Mouse (Mus musculus): ENCODE results near the gene Samd9l. TPM values are rescaled to one million over a fixed set of nuclear protein-coding genes. Genes with fewer than 3 reads are reported as not detected.
"Not testable (repeated sequence)": the region's sequence is repeated elsewhere in the genome, so short reads cannot be mapped to it uniquely, and the experiment has no call there.

Gene Samd9l
- 1 to 10 TPM; 3.6 to 4.9 TPM for total RNA-seq (2021)

DNA sequence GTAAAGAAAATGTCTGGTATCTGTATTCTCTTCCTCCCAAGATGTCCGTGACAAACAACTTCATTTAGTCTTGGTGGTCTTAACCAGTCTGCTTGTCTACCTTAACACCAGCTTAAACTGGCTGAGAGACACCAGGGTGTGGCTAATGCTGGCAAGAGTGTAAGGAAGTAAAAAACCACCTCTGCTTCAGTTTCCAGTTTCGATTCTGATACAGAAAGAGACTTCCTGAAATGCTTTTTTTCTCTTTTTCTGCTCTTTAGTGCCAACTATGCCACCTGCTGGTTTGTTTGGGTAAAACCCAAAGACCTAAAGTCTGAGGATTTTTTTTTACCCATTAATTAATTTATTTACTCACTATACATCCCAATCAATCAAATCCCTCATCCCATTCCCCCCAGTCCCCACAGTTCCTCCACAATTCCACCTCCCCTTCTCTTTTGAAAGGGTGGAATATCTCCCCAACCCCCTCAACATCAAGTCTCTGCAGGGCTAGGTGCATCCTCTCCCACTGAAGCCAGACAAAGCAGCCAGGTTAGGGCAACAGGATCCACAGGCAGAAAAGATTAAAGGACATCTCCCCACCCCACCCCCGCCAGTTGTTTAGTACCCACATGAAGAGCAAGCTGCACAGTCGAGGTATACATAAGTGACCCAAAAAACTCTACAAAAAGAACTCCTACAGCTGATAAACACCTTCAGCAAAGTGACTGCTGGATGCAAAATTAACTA lies at the start of gene Samd9l:
Gene Samd9l (minus strand): TSS at position 233 of the 729 bp plus-strand sequence.
- intact Hi-C loops (cut with DNase I): not testable (repeated sequence)
- peak; percentile 15 to 51 for DNase-seq (ENCODE audit: low spot score in 2 of 2)

DNA sequence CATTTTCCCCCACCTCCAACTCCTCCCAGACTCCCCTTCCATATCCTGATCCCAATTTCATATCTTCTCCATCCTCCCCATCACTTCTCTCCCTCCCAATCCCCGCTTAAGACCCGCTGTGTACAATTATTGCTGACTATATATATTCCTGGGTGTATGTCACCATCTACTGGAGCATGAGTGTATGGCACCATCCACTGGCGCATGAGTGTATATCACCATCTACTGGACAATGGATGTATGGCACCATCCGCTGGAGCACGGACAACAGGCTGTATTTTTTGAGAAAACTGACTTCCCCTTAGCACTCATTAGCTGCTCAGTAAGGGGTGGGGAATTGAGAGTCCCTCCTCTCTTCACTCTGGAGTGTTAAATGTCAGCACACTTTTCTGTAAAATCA lies 48.0 kb upstream of the Samd9l start:
- intact Hi-C loops (cut with DNase I): loop anchor here (2.0 kb wide), 1 partner anchor 49 kb away; no protein-coding TSS in a partner anchor
- DNase-seq (ENCODE audit: low spot score in 2 of 2): peak; percentile 16 to 42

DNA sequence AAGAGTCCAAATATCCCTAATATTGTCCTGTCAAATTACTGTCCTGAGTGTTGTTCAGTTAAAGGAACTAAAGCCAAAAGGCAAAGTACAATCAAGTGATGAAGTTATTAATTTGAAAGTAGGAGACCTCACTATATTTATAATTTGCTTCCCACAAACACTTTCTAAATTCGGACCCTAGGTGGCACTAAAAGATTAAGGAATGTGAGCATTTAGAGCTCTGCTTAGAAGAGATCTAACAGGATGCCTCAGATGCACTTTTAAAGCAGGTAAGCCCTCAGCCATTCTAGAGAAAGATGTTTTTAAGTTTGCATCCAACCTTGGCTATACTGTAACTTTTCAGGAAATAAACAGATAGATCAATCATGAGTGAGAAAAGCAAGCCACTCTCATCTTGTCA lies 44.5 kb upstream of the Samd9l start:
- intact Hi-C loops (cut with DNase I): no loop called here
- no peak for DNase-seq (ENCODE audit: low spot score in 2 of 2)

DNA sequence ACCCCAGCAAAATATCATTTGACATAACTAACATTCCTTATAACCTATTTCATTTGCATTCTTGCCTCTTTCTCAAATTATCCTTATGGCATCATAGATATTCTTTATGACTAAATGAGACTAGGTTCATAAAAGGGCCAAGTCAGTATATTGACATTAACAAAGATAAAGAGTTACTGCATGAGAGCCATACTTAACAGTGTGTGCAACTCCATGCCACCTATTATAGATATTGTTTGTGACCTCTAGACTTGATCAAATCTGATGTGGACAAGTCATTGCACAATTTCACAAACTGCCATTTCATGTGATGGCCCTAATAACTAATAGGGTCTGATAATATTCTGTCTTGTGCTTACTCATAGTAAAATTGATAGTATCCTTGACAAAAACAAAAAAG lies 36.7 kb upstream of the Samd9l start:
- intact Hi-C loops (cut with DNase I): no loop called here

DNA sequence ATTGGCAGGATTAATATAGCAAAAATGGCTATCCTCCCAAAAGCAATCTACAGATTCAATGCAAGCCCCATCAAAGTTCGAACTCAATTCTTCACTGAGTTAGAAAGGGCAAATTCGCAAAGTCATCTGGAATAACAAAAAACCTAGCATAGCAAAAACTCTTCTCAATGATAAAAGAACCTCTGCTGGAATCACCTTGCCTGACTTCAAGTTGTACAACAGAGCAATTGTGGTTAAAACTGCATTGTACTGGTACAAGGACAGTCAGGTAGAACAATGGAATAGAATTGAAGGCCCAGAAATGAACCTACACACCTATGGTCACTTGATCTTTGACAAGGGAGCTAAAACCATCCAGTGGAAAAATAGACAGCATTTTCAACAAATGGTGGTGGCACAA lies 31.6 kb upstream of the Samd9l start:
- DNase-seq (ENCODE audit: low spot score in 2 of 2): not testable (repeated sequence)
- intact Hi-C loops (cut with DNase I): loop anchor here (1.0 kb wide), 1 partner anchor 42 kb away; no protein-coding TSS in a partner anchor

More for the DNA sequence above, 36.7 kb upstream of the Samd9l start:
- DNase-seq (ENCODE audit: low spot score in 2 of 2): no peak

DNA sequence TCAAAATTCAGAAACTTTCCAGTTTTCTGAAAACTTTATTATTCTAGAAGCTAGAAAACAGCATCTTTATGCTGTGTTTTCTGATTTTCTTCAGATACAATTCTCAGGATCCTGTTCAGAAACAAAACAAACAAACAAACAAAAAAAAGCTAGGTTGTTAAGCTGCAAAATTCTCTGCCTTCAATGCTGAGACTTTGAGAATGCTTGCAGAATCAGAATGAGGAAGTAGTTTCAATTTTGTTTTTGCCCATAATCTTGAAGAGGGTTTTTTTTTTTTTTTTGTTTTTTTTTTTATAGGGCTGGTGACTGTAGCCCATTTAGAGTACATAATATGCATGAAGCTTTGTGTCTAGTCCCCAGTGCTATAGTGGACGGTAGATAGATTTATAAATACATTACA lies 27.7 kb upstream of the Samd9l start:
- DNase-seq (ENCODE audit: low spot score in 2 of 2): no peak
- intact Hi-C loops (cut with DNase I): loop anchor here (2.0 kb wide), 1 partner anchor 38 kb away; no protein-coding TSS in a partner anchor

DNA sequence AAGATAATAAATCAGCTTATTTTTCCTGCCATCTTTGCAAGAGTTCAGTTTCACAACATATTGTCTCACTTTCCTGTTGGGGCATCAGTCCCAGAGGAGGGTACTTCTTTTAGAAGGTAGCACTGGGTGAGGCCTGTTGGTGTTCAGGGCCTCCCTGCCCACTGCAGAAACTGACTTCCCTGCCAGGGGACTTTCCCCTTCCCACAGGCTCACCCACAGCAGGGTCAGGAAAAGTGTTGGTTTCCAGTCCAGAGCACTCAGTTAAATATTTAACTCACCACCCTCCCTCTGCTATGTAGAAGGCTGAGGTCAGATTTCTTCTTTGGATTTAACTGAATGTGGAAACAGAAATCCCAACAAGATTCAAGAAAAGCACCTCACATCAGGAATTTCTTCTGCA lies 26.0 kb upstream of the Samd9l start:
- intact Hi-C loops (cut with DNase I): not testable (repeated sequence)

DNA sequence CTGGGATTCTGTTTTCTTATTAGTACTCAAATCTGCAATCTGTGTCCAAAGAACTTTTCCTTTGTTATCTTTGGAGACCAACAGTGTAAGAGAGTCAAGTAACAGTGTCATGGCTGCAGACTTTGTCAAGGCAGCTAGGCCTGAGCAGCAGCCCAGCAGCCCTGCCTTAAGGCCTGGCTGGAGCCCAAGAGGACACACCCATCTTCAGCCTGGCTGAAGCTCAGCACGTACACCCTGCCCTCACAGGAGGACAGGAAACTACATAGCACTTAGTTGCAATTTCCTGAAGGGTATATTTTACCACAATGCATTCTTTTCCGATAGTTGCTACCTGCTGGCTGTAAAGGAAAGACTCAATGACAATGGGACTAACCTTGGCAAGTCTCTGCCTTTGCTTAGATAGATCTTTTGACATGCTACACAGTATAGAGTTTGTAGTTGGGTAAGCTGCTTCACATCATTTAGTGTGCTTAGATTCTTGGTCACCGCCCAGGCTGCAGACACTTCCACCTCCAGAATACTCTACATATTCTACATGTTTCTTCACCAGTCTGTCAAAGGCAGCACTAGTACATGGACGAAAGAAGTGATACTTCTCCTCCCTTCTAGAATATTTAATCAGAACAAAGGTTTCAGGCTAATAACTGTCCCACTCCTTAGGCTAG lies 25.4 kb upstream of the Samd9l start:
- intact Hi-C loops (cut with DNase I); DNase-seq (ENCODE audit: low spot score in 2 of 2): not testable (repeated sequence)

More for the DNA sequence above, 26.0 kb upstream of the Samd9l start:
- not testable (repeated sequence) for DNase-seq (ENCODE audit: low spot score in 2 of 2)

DNA sequence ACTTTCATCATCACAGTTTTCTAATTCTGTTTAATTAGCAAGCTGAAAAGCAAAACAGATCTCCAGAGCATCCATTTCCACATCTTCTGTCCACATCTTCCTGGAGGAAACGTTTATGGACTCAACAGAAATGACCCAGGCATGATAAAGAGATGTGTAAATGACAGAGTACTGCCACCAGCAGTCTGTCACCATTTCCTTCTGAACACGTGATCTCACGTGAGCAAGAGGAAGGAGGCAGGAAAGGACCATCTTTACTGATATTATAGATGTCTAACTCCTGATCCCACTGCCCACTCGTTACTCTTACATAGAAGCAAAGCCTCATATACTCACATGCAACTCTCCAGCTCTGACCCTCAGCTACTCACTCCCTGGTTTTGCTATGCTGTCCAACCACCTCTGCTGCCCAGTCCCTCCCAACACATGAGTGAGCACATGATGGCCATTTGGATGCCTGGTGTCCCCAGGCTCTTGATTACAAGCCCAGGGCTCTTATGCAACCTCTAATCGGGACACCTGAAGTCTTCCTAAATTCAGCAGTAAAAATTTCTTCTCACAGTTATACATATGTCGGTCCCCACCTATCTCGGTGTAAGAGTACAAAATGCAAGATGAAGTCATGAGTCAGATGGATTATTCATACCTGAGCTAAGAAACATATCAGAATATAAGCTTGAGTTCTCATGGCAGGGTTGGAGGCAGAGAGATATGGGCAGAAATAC lies 2.0 kb downstream of the Samd9l start:
- DNase-seq (ENCODE audit: low spot score in 2 of 2); intact Hi-C loops (cut with DNase I): not testable (repeated sequence)

DNA sequence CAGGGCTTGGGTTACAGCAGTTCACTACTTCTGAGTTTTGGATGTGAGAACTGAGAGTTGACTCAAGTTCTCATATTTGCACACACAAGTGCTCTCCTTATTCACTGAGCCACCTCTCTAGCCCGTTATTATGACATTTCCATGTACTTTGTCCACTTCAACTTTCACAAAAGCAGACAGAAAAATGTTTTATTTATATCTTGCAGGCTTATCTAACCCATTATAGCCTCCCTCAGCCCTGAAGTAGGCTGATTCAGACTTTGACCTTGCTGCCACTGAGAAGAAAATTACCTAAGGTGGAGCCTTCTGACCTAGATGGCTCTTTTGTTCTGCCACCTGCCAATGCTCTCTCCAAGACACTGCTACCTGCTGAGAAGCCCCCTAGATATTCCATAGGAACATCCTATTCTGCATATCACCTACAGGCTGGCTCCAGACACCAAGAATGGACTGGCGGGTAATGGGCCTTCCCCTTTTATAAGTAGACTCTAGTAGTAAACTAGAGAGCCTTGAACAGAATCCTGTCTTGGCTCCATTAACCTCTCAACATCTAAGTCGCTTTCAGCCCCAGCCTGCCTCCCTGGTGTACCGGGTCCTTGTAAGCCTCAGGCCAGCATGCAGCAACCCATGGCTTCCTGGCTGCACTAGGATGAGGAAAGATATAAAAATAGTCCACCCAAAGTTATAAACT lies 3.3 kb downstream of the Samd9l start:
- intact Hi-C loops (cut with DNase I); DNase-seq (ENCODE audit: low spot score in 2 of 2): not testable (repeated sequence)

DNA sequence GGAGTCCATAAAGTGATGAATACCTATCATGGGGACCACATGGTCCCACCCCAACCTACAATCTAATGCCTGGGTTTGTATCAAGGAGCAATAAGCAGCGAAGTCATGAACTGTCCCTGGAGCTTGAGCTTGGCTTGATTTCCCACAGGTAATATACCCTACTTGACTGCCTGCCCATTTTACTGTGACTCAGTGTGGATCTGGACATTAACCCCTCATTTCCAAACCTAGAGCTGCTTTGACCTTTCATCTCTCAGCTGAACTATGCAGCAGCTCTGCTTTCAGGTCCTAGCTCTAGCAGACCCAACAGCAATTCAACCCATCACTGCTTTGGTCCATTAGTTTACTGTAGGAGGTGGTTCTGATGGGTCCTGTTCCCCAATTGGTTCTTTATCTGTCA lies 9.4 kb downstream of the Samd9l start:
- intact Hi-C loops (cut with DNase I): loop anchor here (1.0 to 2.0 kb wide), 2 partner anchors 37 to 40 kb away; no protein-coding TSS in a partner anchor
- DNase-seq (ENCODE audit: low spot score in 2 of 2): no peak

DNA sequence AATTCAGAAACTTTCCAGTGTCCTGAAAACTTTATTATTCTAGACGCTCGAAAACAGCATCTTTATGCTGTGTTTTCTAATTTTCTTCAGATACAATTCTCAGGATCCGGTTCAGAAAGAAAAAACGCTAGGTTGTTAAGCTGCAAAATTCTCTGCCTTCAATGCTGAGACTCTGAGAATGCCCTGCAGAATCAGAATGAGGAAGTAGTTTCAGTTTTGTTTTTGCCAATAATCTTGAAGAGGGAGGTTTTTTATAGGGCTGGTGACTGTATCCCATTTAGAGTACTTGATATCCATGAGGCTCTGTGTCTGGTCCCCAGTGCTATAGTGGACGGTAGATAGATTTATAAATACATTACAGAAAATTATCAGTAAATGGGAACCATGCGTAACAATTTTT lies 12.8 kb downstream of the Samd9l start:
- intact Hi-C loops (cut with DNase I): no loop called here
- DNase-seq (ENCODE audit: low spot score in 2 of 2): no peak

DNA sequence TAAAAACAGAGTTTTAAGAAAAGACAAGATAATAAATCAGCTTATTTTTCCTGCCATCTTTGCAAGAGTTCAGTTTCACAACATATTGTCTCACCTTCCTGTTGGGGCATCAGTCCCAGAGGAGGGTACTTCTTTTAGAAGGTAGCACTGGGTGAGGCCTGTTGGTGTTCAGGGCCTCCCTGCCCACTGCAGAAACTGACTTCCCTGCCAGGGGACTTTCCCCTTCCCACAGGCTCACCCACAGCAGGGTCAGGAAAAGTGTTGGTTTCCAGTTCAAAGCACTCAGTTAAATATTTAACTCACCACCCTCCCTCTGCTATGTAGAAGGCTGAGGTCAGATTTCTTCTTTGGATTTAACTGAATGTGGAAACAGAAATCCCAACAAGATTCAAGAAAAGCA lies 14.6 kb downstream of the Samd9l start:
- DNase-seq (ENCODE audit: low spot score in 2 of 2); intact Hi-C loops (cut with DNase I): not testable (repeated sequence)

DNA sequence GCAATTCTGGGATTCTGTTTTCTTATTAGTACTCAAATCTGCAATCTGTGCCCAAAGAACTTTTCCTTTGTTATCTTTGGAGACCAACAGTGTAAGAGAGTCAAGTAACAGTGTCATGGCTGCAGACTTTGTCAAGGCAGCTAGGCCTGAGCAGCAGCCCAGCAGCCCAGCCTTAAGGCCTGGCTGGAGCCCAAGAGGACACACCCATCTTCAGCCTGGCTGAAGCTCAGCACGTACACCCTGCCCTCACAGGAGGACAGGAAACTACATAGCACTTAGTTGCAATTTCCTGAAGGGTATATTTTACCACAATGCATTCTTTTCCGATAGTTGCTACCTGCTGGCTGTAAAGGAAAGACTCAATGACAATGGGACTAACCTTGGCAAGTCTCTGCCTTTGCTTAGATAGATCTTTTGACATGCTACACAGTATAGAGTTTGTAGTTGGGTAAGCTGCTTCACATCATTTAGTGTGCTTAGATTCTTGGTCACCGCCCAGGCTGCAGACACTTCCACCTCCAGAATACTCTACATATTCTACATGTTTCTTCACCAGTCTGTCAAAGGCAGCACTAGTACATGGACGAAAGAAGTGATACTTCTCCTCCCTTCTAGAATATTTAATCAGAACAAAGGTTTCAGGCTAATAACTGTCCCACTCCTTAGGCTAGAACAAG lies 15.1 kb downstream of the Samd9l start:
- intact Hi-C loops (cut with DNase I); DNase-seq (ENCODE audit: low spot score in 2 of 2): not testable (repeated sequence)

DNA sequence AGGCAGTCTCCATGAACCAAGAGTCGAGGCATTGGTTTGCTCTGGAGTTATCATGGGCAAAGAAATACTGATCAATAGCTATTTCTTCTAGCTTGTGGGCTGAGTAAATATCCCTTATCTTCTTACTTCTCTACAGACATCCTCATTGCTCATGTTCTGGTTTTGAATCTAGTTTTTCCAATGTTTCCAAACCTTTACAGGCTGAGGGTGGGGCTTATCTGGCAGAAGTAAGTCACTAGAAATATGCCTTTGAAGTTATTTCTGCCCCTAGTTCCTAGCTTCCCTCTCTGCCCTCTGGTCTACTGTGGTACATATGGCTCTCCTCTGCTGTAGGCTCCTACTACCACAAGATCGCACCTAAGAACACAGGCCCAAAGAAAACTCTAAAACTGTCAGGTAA lies 20.2 kb downstream of the Samd9l start:
- intact Hi-C loops (cut with DNase I): no loop called here
- DNase-seq (ENCODE audit: low spot score in 2 of 2): no peak

DNA sequence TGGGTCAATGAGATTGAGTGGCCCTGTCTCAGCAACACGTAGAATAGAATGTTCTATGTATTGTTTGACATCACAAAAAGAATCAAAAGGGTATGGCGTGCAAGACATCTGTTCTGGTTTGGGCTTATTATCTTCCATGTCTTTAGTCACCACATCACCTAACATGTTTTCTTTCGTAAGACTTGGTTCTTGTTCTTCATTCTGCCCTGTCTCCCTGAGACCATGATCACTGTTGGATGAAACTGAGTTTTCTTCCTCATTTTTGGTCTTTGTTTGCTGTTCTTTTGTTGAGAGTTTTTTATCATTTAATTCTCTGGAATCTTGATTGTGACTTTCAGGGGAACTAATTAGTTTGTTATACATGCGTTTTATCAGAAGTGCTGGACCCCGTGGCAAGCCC lies 22.7 kb downstream of the Samd9l start:
- intact Hi-C loops (cut with DNase I): no loop called here
- no peak for DNase-seq (ENCODE audit: low spot score in 2 of 2)

DNA sequence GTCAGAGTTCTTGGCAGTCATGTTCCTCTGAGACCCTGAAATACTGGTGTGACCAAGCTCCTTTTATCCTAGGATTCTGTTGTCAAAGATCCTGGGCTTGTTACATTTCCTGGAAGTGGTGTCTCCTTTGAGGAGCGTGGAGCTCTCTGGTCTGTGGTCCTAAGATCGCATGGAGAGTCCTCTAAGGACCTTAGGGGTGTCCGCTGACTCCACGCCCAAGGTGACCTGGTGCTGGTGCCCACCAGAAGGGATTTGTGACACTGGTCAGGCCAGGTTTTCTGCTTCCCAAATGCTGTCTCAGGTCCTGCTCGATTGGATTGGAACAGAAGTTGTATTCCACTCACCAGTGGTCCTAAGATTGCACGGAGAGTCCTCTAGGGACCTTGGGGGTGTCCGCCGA lies 29.8 kb downstream of the Samd9l start:
- intact Hi-C loops (cut with DNase I): no loop called here
- no peak for DNase-seq (ENCODE audit: low spot score in 2 of 2)

DNA sequence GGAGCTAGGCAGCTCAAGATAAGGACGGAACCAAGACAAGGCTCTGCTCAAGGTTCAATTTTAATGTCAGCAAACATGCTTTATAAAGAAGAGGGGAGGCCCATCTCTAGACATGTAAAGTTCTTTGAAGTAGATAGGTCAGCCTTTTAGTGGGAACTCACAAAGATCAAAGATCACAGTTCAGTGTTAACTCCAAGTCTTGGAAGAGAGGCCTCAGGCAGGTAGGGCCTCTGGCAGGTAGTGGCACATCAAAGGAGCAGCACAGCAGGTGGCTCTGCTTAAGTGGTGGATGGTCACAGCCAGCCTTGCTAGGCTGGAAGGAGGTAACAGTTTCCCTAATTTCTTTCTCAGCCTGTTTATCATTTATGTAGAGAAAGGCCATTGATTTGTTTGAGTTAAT lies 33.8 kb downstream of the Samd9l start:
- DNase-seq (ENCODE audit: low spot score in 2 of 2); intact Hi-C loops (cut with DNase I): not testable (repeated sequence)

Data from left cerebral cortex, postnatal 36 days (tissue).